In the genomic region with DNA sequence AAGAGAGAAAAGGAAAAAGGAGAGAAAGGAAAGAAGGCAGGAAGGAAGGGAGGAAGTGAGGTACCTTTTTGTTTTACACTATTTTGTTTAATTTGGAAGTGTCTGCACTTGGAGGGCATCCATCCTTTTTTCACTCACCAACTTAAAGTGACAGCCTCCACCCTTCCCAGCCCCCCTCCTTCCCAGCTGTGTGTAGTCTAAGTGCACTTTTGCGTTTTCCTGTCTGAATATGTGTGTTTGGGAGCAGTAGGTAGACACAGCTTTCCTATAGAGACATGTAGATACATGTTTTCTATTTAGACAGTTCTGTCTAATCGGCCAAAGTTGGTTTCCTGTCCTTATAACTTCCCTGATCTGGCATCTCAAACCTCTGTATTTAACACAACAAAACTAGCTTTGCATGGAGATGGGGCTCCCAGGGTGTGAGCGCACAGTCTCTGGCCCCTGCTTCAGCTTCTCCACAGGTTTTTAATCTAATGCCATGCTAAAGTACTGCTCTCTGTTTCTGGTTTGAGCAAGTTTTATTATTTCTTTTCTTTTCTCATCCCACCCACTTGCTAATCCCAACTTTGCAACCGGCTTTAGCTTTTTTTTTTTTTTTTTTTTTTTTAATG, we compare ENCODE assay signal across 8 mouse cellular contexts.
DNase-seq lines count a peak whose midpoint lies in the region; ATAC-seq and TF ChIP-seq lines count a peak whose summit lies in the region.

No protein-coding gene starts in this region.

- H3K4me1 ChIP-seq in heart, embryonic 11.5 days (ENCODE audit: control insufficient read depth, insufficient read depth, low read length), result peaks cover 20% of the 10 kb centered on the region
- peaks cover 0 to 1% of the 10 kb centered on the region in 2 experiments; a peak in 1 of 4 replicates for H3K4me1 ChIP-seq in ES-E14 (ENCODE audit: control insufficient read depth in 2 of 2, insufficient read depth in 2 of 2, low read length in 2 of 2, poor library complexity in 1 of 2)
- H3K4me1 ChIP-seq in heart, postnatal 0 days (ENCODE audit: control insufficient read depth, insufficient read depth), result peaks cover 4% of the 10 kb centered on the region; the same call in 1 of the 2 replicates
- peaks cover 5% of the 10 kb centered on the region; the same call in 1 of the 2 replicates for H3K4me1 ChIP-seq in liver, embryonic 15.5 days (replicated peaks)

- H3K4me2 ChIP-seq in heart, embryonic 11.5 days, result peak overlapping the region; percentile 87
- H3K4me2 ChIP-seq in heart, postnatal 0 days (ENCODE audit: low read depth, low read length), result peak overlapping the region; percentile 88
- H3K4me2 ChIP-seq in liver, embryonic 15.5 days, result peak overlapping the region; percentile 54; the same call in 1 of the 2 replicates

- H3K36me3 ChIP-seq in heart, embryonic 11.5 days (ENCODE audit: control insufficient read depth, insufficient read depth, low read length), result no peaks in the 10 kb centered on the region
- H3K36me3 ChIP-seq in ES-E14 (ENCODE audit: control insufficient read depth, insufficient read depth, low read length, poor library complexity, severe bottlenecking), result no peaks in the 10 kb centered on the region
- H3K36me3 ChIP-seq in heart, postnatal 0 days (replicated peaks; ENCODE audit: control insufficient read depth, insufficient read depth, low read length), result no peaks in the 10 kb centered on the region
- no peaks in the 10 kb centered on the region for H3K36me3 ChIP-seq in liver, embryonic 15.5 days (replicated peaks)

- no peak for DNase-seq in heart, adult 9 months (ENCODE audit: low spot score in 2 of 2)
- no peak for DNase-seq in ES-E14 (ENCODE audit: low read depth, low spot score)
- no peak for DNase-seq in heart, postnatal 0 days (ENCODE audit: low spot score)
- no peak for DNase-seq in right cerebral cortex, adult 18-20 months
- no peak for DNase-seq in cerebellum, postnatal 14 days
- DNase-seq in layer of hippocampus, postnatal 14 days (ENCODE audit: low spot score in 2 of 2), result no peak

- no peaks in the 10 kb centered on the region for H3K27me3 ChIP-seq in heart, embryonic 11.5 days (ENCODE audit: control insufficient read depth, insufficient read depth, low read length)
- H3K27me3 ChIP-seq in heart, postnatal 0 days (ENCODE audit: control insufficient read depth, insufficient read depth, low read length), result no peaks in the 10 kb centered on the region
- peaks cover 93% of the 10 kb centered on the region for H3K27me3 ChIP-seq in liver, embryonic 15.5 days

- TF ChIP-seq CTCF in heart, postnatal 0 days (IDR thresholded peaks at IDR 0.05; ENCODE audit: low read depth), result no peak

- in situ Hi-C loops in ES-E14 (cut with MboI; ENCODE audit: low sequenced_read_pairs in 2 of 2, unreplicated experiment in 2 of 2), result no loop called here

- H3K27ac ChIP-seq in heart, embryonic 11.5 days (ENCODE audit: low read depth, low read length), result no peak overlapping the region
- H3K27ac ChIP-seq in ES-E14 (ENCODE audit: insufficient read depth, low read depth, low read length, poor library complexity, severe bottlenecking), result no peak overlapping the region
- H3K27ac ChIP-seq in heart, postnatal 0 days (ENCODE audit: low read depth), result no peak overlapping the region
- no peak overlapping the region for H3K27ac ChIP-seq in liver, embryonic 15.5 days (replicated peaks)

- no peak for TF ChIP-seq EP300 in heart, postnatal 0 days (IDR thresholded peaks at IDR 0.05; ENCODE audit: low read depth)

- no peak for ATAC-seq in heart, embryonic 11.5 days (replicated peaks; ENCODE audit: insufficient number of reproducible peaks, low FRiP score, low TSS enrichment)
- ATAC-seq in heart, postnatal 0 days (ENCODE audit: insufficient read depth, low read depth), result no peak
- ATAC-seq in liver, embryonic 15.5 days (ENCODE audit: insufficient read depth), result no peak

- peak overlapping the region; percentile 61; the same call in 1 of the 2 replicates for H3K9ac ChIP-seq in heart, embryonic 11.5 days (ENCODE audit: low read depth, low read length)
- no peak overlapping the region for H3K9ac ChIP-seq in ES-E14 (ENCODE audit: insufficient read depth, low read depth, low read length, poor library complexity, severe bottlenecking)
- no peak overlapping the region for H3K9ac ChIP-seq in heart, postnatal 0 days (replicated peaks; ENCODE audit: low read depth, low read length)
- no peak overlapping the region for H3K9ac ChIP-seq in liver, embryonic 15.5 days

- peak overlapping the region; percentile 43; the same call in 1 of the 2 replicates for H3K4me3 ChIP-seq in heart, embryonic 11.5 days (ENCODE audit: low read depth, low read length)
- H3K4me3 ChIP-seq in ES-E14 (ENCODE audit: insufficient read depth in 1 of 2, low read depth in 1 of 2, low read length in 2 of 2, poor library complexity in 1 of 2, severe bottlenecking in 1 of 2), result peak overlapping the region in 1 of 2 experiments; percentile 50; a peak in 1 of 4 replicates
- peak overlapping the region; percentile 44 for H3K4me3 ChIP-seq in heart, postnatal 0 days (ENCODE audit: low read depth, low read length)
- no peak overlapping the region for H3K4me3 ChIP-seq in liver, embryonic 15.5 days (replicated peaks)

- WGBS in heart, embryonic 11.5 days (ENCODE audit: insufficient replicate concordance), result 43% methylated on average over 4 of the region's 4 CpGs
- 41% methylated on average over 4 of the region's 4 CpGs for WGBS in heart, postnatal 0 days
- 28% methylated on average over 4 of the region's 4 CpGs for WGBS in liver, embryonic 15.5 days (ENCODE audit: insufficient replicate concordance)

- no peaks in the 10 kb centered on the region for H3K9me3 ChIP-seq in heart, embryonic 11.5 days (replicated peaks; ENCODE audit: control insufficient read depth, low read length)
- no peaks in the 10 kb centered on the region for H3K9me3 ChIP-seq in ES-E14 (ENCODE audit: control insufficient read depth, insufficient read depth, low read depth, low read length)
- H3K9me3 ChIP-seq in heart, postnatal 0 days (replicated peaks; ENCODE audit: control insufficient read depth, low read length), result no peaks in the 10 kb centered on the region
- no peaks in the 10 kb centered on the region for H3K9me3 ChIP-seq in liver, embryonic 15.5 days (replicated peaks)

TF ChIP-seq in ES-E14, 5 proteins besides CTCF, POLR2A, EP300 and RAD21:
- TF ChIP-seq ZC3H11A (IDR thresholded peaks at IDR 0.05; ENCODE audit: borderline replicate concordance, low read depth, low read length) (no peak), ZNF384 (IDR thresholded peaks at IDR 0.05; ENCODE audit: low read depth, low read length) (peak; percentile 75)
TF ChIP-seq in ES-E14: peak in this region for 1.
